Mouse (Mus musculus) limb, embryonic 13.5 days (tissue): ENCODE data around the gene Slf2. TPM values are rescaled to one million over a fixed set of nuclear protein-coding genes. Genes with fewer than 3 reads are reported as not detected.

Experiments
- ATAC-seq: fragments of 200-750 bp; cut with Nextera tagmentation; 2 replicates; pipeline ENCODE4 v1.8.0; 2017; ENCODE audit warnings: low read depth, moderate number of reproducible peaks, moderate TSS enrichment; ENCODE audit not compliant: low FRiP score
- H3K27ac ChIP-seq: fragments of 300-500 bp; sonication (generic); 2 replicates; pipeline ENCODE4 v1.5.1; 2015; ENCODE audit warnings: inconsistent platforms, mild to moderate bottlenecking, moderate library complexity
- H3K27me3 ChIP-seq: fragments of 300-500 bp; sonication (generic); 2 replicates; pipeline ENCODE4 v1.6.1; 2015; ENCODE audit warnings: mild to moderate bottlenecking, inconsistent platforms
- H3K36me3 ChIP-seq: fragments of 300-500 bp; sonication (generic); 2 replicates; pipeline ENCODE4 v1.6.1; 2015; ENCODE audit warnings: inconsistent platforms, mild to moderate bottlenecking, moderate library complexity
- H3K4me1 ChIP-seq: fragments of 300-500 bp; sonication (generic); 2 replicates; pipeline ENCODE4 v1.6.1; 2015; ENCODE audit warnings: inconsistent platforms
- H3K4me2 ChIP-seq: fragments of 300-500 bp; sonication (generic); replicated peaks from 2 replicates; pipeline ENCODE4 v1.6.1; 2015; ENCODE audit warnings: inconsistent platforms, mild to moderate bottlenecking, moderate library complexity
- H3K4me3 ChIP-seq: fragments of 300-500 bp; sonication (generic); 2 replicates; pipeline ENCODE4 v1.5.1; 2015; ENCODE audit warnings: moderate library complexity, mild to moderate bottlenecking, inconsistent platforms
- H3K9ac ChIP-seq: fragments of 300-500 bp; sonication (generic); 2 replicates; pipeline ENCODE4 v1.6.1; 2015; ENCODE audit warnings: mild to moderate bottlenecking, inconsistent platforms
- H3K9me3 ChIP-seq: fragments of 300-500 bp; sonication (generic); 2 replicates; pipeline ENCODE4 v1.6.1; 2016; ENCODE audit warnings: inconsistent platforms
- WGBS: fragments of 180-500 bp; shearing (Covaris S2); methylation state at CpG from one replicate; pipeline ENCODE4 v1.1.7; 2015; 5-methylcytosine and 5-hydroxymethylcytosine counted together
- polyA plus RNA-seq: library from polyadenylated mRNA; unstranded; fragments of >200 nt; fragmentation: Nextera tagmentation; extraction: Ambion mirVana; gene quantifications from 2 replicates; pipeline ENCODE4 v1.2.1, GENCODE M21; 2015

Gene Slf2
- polyA plus RNA-seq, 1 experiment from 2014 or later: 41.5 TPM

GRCm38 (mm10) chr19:45005957-45006712, 75.2 kb downstream of the Slf2 start, which contains the start of gene Mrpl43:
Mrpl43 (minus strand) TSS chr19:45006442.
- Histone ChIP-seq H3K27me3 (no peaks in the 10 kb centered on the region), H3K4me2 (peak within 1 kb of the TSS; percentile 96), H3K9ac (peak within 1 kb of the TSS; percentile 84), H3K9me3 (no peaks in the 10 kb centered on the region), H3K4me3 (peak within 1 kb of the TSS; percentile 97), H3K27ac (peak within 1 kb of the TSS; percentile 70), H3K4me1 (peaks cover 20% of the 10 kb centered on the region), H3K36me3 (peaks cover 64% of the 10 kb centered on the region)
- peak; percentile 95 for ATAC-seq
- under 1% methylated on average over 82 of the region's 82 CpGs for WGBS

- Histone ChIP-seq H3K9ac (peak overlapping the region; percentile 84), H3K27me3 (no peaks in the 10 kb centered on the region), H3K36me3 (peaks cover 64% of the 10 kb centered on the region), H3K4me3 (peak overlapping the region; percentile 97), H3K9me3 (no peaks in the 10 kb centered on the region), H3K4me1 (peaks cover 20% of the 10 kb centered on the region), H3K27ac (peak overlapping the region; percentile 70), H3K4me2 (peak overlapping the region; percentile 96)
- ATAC-seq: no peak
- 37% methylated on average over 17 of the region's 17 CpGs for WGBS
Observed at GRCm38 (mm10) chr19:45007021-45007420, 76.1 kb downstream of the Slf2 start.

GRCm38 (mm10) chr19:45007425-45008191, 76.7 kb downstream of the Slf2 start:
- Histone ChIP-seq H3K4me1 (peaks cover 24% of the 10 kb centered on the region), H3K9me3 (no peaks in the 10 kb centered on the region), H3K9ac (peak overlapping the region; percentile 84), H3K36me3 (peaks cover 62% of the 10 kb centered on the region), H3K27me3 (no peaks in the 10 kb centered on the region), H3K4me2 (peak overlapping the region; percentile 96), H3K4me3 (peak overlapping the region; percentile 97), H3K27ac (no peak overlapping the region)
- ATAC-seq: no peak
- WGBS: 90% methylated on average over 20 of the region's 20 CpGs

- Histone ChIP-seq H3K9ac (no peak overlapping the region), H3K4me1 (peaks cover 42% of the 10 kb centered on the region), H3K4me2 (no peak overlapping the region), H3K9me3 (no peaks in the 10 kb centered on the region), H3K27ac (no peak overlapping the region), H3K4me3 (no peak overlapping the region), H3K36me3 (peaks cover 41% of the 10 kb centered on the region), H3K27me3 (no peaks in the 10 kb centered on the region)
- ATAC-seq: no peak
- 88% methylated on average over 4 of the region's 4 CpGs for WGBS
Observed at GRCm38 (mm10) chr19:45010646-45011045, 79.7 kb downstream of the Slf2 start.

GRCm38 (mm10) chr19:45012219-45012618, 81.3 kb downstream of the Slf2 start:
- H3K36me3 ChIP-seq: peaks cover 41% of the 10 kb centered on the region
- H3K4me2 ChIP-seq: no peak overlapping the region
- H3K4me3 ChIP-seq: no peak overlapping the region
- no peaks in the 10 kb centered on the region for H3K27me3 ChIP-seq
- H3K9ac ChIP-seq: 0 out of 2 replicates have a peak overlapping the region, but pooled peaks have one; percentile 19
- no peak overlapping the region; the same call in 1 of the 2 replicates for H3K27ac ChIP-seq
- H3K9me3 ChIP-seq: no peaks in the 10 kb centered on the region
- H3K4me1 ChIP-seq: peaks cover 48% of the 10 kb centered on the region
- WGBS: 63% methylated on average over 8 of the region's 8 CpGs
- ATAC-seq: no peak

GRCm38 (mm10) chr19:45012636-45013035, 81.7 kb downstream of the Slf2 start:
- no peak for ATAC-seq
- WGBS: 30% methylated on average over 6 of the region's 6 CpGs

GRCm38 (mm10) chr19:45013581-45014225, 82.8 kb downstream of the Slf2 start:
- H3K4me3 ChIP-seq: peak overlapping the region; percentile 11; the same call in 1 of the 2 replicates
- peak overlapping the region; percentile 91 for H3K4me2 ChIP-seq
- ATAC-seq: no peak
- H3K27me3 ChIP-seq: no peaks in the 10 kb centered on the region
- peak overlapping the region; percentile 99 for H3K27ac ChIP-seq
- WGBS: 31% methylated on average over 6 of the region's 6 CpGs
- H3K36me3 ChIP-seq: peaks cover 33% of the 10 kb centered on the region
- no peaks in the 10 kb centered on the region for H3K9me3 ChIP-seq
- 0 out of 2 replicates have a peak overlapping the region, but pooled peaks have one; percentile 5 for H3K9ac ChIP-seq
- peaks cover 48% of the 10 kb centered on the region for H3K4me1 ChIP-seq

More at GRCm38 (mm10) chr19:45012636-45013035, 81.7 kb downstream of the Slf2 start:
- Histone ChIP-seq H3K9ac (0 out of 2 replicates have a peak overlapping the region, but pooled peaks have one; percentile 19), H3K4me2 (peak overlapping the region; percentile 91; the same call in 1 of the 2 replicates), H3K27me3 (no peaks in the 10 kb centered on the region), H3K27ac (peak overlapping the region; percentile 99; the same call in 1 of the 2 replicates), H3K4me3 (no peak overlapping the region), H3K9me3 (no peaks in the 10 kb centered on the region), H3K4me1 (peaks cover 46% of the 10 kb centered on the region), H3K36me3 (peaks cover 41% of the 10 kb centered on the region)

- Histone ChIP-seq H3K9ac (peak within 1 kb of the TSS; percentile 77), H3K4me2 (peak within 1 kb of the TSS; percentile 91), H3K9me3 (no peaks in the 10 kb centered on the region), H3K27ac (peak within 1 kb of the TSS; percentile 99), H3K27me3 (no peaks in the 10 kb centered on the region), H3K4me1 (peaks cover 56% of the 10 kb centered on the region), H3K36me3 (peaks cover 29% of the 10 kb centered on the region), H3K4me3 (peak within 1 kb of the TSS; percentile 79)
- no peak for ATAC-seq
- WGBS: 3% methylated on average over 10 of the region's 10 CpGs
Observed at GRCm38 (mm10) chr19:45014335-45014971, 83.5 kb downstream of the Slf2 start, which contains the start of gene Lzts2. Lzts2 (plus strand) TSS chr19:45014414.

- peak; percentile 26 for ATAC-seq
- H3K4me3 ChIP-seq: peak overlapping the region; percentile 79
- H3K27me3 ChIP-seq: no peaks in the 10 kb centered on the region
- peak overlapping the region; percentile 99 for H3K27ac ChIP-seq
- H3K9me3 ChIP-seq: no peaks in the 10 kb centered on the region
- 0% methylated on average over 25 of the region's 25 CpGs for WGBS
- H3K36me3 ChIP-seq: peaks cover 25% of the 10 kb centered on the region
- H3K4me2 ChIP-seq: peak overlapping the region; percentile 91
- peak overlapping the region; percentile 77 for H3K9ac ChIP-seq
- peaks cover 61% of the 10 kb centered on the region for H3K4me1 ChIP-seq
Observed at GRCm38 (mm10) chr19:45014981-45015402, 84.0 kb downstream of the Slf2 start.

GRCm38 (mm10) chr19:45015518-45016281, 84.7 kb downstream of the Slf2 start:
- peak overlapping the region; percentile 79 for H3K4me3 ChIP-seq
- H3K9me3 ChIP-seq: no peaks in the 10 kb centered on the region
- H3K4me1 ChIP-seq: peaks cover 68% of the 10 kb centered on the region
- peak overlapping the region; percentile 77 for H3K9ac ChIP-seq
- peak overlapping the region; percentile 99 for H3K27ac ChIP-seq
- peak; percentile 5; the same call in 1 of the 2 replicates for ATAC-seq
- WGBS: under 1% methylated on average over 34 of the region's 34 CpGs
- H3K4me2 ChIP-seq: peak overlapping the region; percentile 91
- H3K27me3 ChIP-seq: no peaks in the 10 kb centered on the region
- H3K36me3 ChIP-seq: peaks cover 21% of the 10 kb centered on the region
